Mouse (Mus musculus) limb, embryonic 11.5 days (tissue): ENCODE data around the gene Ric1. TPM values are rescaled to one million over a fixed set of nuclear protein-coding genes. Genes with fewer than 3 reads are reported as not detected.

Source experiments
- ATAC-seq: fragments of 200-750 bp; cut with Nextera tagmentation; 2 replicates; pipeline ENCODE4 v1.8.0; 2017; ENCODE audit warnings: low read depth; ENCODE audit not compliant: insufficient number of reproducible peaks, low FRiP score, low TSS enrichment
- DNase-seq: peaks from one replicate; pipeline ENCODE4 v3.0.0-alpha.2; 2015; ENCODE audit warnings: low spot score
- H3K27ac ChIP-seq: fragments of 300-500 bp; sonication (generic); replicated peaks from 2 replicates; pipeline ENCODE4 v1.5.1; 2014; ENCODE audit warnings: low read depth, mild to moderate bottlenecking, low read length
- H3K27me3 ChIP-seq: fragments of 300-500 bp; sonication (generic); 2 replicates; pipeline ENCODE4 v1.6.1; 2014; ENCODE audit warnings: mild to moderate bottlenecking, low read length, mixed read lengths; ENCODE audit not compliant: control insufficient read depth, insufficient read depth
- H3K36me3 ChIP-seq: fragments of 300-500 bp; sonication (generic); 2 replicates; pipeline ENCODE4 v1.6.1; 2014; ENCODE audit warnings: mild to moderate bottlenecking, low read length, moderate library complexity, mixed read lengths; ENCODE audit not compliant: control insufficient read depth, insufficient read depth
- H3K4me1 ChIP-seq: fragments of 300-500 bp; sonication (generic); 2 replicates; pipeline ENCODE4 v1.6.1; 2014; ENCODE audit warnings: low read length, mixed read lengths; ENCODE audit not compliant: control insufficient read depth, insufficient read depth
- H3K4me2 ChIP-seq: fragments of 300-500 bp; sonication (generic); 2 replicates; pipeline ENCODE4 v1.6.1; 2014; ENCODE audit warnings: low read depth, mild to moderate bottlenecking, moderate library complexity; ENCODE audit not compliant: severe bottlenecking
- H3K4me3 ChIP-seq: fragments of 300-500 bp; sonication (generic); 2 replicates; pipeline ENCODE4 v1.5.1; 2014; ENCODE audit warnings: low read depth, low read length
- H3K9ac ChIP-seq: fragments of 300-500 bp; sonication (generic); 2 replicates; pipeline ENCODE4 v1.6.1; 2014; ENCODE audit warnings: mild to moderate bottlenecking, low read length
- H3K9me3 ChIP-seq: fragments of 300-500 bp; sonication (generic); 2 replicates; pipeline ENCODE4 v1.6.1; 2016; ENCODE audit warnings: low read length; ENCODE audit not compliant: control insufficient read depth
- WGBS: fragments of 180-500 bp; shearing (Covaris S2); extraction: QIAGEN DNeasy Blood & Tissue Kit; methylation state at CpG from one replicate; pipeline ENCODE4 v1.1.7; 2014; 5-methylcytosine and 5-hydroxymethylcytosine counted together
- polyA plus RNA-seq: library from polyadenylated mRNA; unstranded; fragments of >200 nt; fragmentation: Nextera tagmentation; extraction: Ambion mirVana; gene quantifications from 2 replicates; pipeline ENCODE4 v1.2.1, GENCODE M21; 2014

Gene Ric1
- polyA plus RNA-seq, 1 experiment from 2014 or later: 21.9 TPM

DNA sequence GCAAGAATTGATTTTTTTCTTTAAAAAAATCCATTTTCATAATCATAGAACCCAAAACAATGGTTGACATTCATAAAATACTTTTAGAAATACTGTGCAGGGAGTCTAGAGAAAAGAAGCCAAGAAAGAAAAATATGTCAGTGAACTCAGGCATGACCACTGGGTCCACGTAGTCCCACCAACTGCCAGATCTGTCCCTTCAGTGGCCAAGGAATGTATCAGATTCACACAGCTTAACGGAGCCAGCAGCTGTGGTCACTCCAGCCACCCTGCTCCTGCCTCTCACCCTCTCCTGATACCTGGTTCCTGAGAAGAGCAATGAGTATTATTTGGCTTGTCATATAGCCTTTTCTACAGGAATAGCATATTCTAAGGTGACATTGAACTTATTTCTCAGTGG is 38.7 kb upstream of the Ric1 start:
- 87% methylated on average over 2 of the region's 2 CpGs for WGBS
- DNase-seq: no peak
- Histone ChIP-seq H3K9ac (no peak overlapping the region), H3K4me1 (no peaks in the 10 kb centered on the region), H3K36me3 (no peaks in the 10 kb centered on the region), H3K9me3 (no peaks in the 10 kb centered on the region), H3K27me3 (no peaks in the 10 kb centered on the region), H3K27ac (no peak overlapping the region), H3K4me2 (no peak overlapping the region), H3K4me3 (no peak overlapping the region)
- ATAC-seq: no peak

GRCm38 (mm10) chr19:29484537-29484936 is 37.5 kb upstream of the Ric1 start:
- no peaks in the 10 kb centered on the region for H3K36me3 ChIP-seq
- no peak overlapping the region for H3K9ac ChIP-seq
- no peak overlapping the region for H3K4me2 ChIP-seq
- H3K9me3 ChIP-seq: no peaks in the 10 kb centered on the region
- DNase-seq (no peak), ATAC-seq (no peak)
- H3K4me3 ChIP-seq: no peak overlapping the region
- H3K27me3 ChIP-seq: no peaks in the 10 kb centered on the region
- H3K27ac ChIP-seq: no peak overlapping the region
- WGBS: 79% methylated on average over 2 of the region's 2 CpGs
- H3K4me1 ChIP-seq: no peaks in the 10 kb centered on the region

DNA sequence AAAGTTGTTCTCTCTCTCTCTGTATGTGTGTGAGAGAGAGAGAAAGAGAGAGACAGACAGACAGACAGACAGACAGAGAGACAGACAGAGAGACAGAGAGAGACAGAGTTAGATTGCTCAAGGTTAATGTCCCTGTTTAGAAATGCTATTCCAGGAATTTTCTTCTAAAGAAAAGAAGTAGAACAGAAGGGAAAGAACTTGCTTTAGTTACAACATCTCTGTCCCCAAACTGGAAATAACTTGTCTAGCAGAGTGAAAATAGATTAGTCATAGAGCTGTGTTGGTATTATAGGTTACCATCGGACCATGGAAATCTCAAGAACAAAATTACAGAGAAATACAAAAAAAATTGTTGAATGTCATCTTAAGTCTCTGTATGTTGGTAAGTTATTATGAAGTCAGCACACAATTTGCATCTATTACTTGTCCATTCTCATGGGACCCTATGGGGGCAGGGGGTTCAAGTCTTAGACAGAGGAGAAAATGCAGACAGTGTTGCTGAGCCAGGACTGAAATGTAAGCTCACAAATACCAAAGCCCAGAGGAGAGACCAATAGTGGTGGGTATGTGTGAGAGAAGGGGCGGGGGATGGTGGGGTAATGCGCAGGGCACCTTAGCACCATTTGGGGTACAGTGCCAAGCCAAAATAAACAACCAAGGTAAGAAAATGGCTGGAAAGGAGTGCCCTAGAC is 36.7 kb upstream of the Ric1 start:
- Histone ChIP-seq H3K27ac (no peak overlapping the region), H3K9me3 (no peaks in the 10 kb centered on the region), H3K4me2 (no peak overlapping the region), H3K4me3 (no peak overlapping the region), H3K4me1 (no peaks in the 10 kb centered on the region), H3K36me3 (no peaks in the 10 kb centered on the region), H3K27me3 (no peaks in the 10 kb centered on the region), H3K9ac (no peak overlapping the region)
- 86% methylated on average over 3 of the region's 3 CpGs for WGBS
- DNase-seq (no peak), ATAC-seq (no peak)

DNA sequence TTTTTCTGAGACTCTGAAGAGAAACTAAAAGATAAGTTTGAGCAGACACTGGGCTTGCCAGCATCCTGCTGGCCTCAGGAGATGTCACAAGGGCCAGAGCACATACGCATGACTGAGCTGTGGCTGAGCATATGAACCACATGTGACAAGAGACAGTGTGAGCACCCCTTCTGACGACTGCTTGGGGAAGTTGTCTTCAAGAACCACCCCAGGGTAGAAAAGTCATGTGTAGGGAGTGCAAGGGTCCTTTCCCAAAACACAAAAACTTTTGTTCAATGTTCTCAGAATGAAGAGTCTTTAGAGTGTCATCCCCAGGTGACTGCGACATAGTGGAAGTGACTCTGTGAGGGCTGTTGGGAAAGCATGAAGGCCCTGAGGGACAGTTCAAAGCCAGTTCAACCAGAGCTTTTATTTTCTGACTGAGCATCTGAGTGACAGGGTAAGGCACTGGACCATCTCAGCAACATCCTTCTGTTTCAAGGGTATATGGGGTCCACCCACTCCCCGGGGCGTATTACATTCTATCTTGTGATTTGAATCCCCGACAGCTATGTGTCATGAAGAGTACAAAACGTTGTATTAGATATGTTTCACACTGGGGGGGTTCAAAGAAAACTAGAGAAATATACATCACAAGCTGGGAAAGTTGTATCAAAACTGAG is 35.4 kb upstream of the Ric1 start:
- H3K4me2 ChIP-seq: no peak overlapping the region
- WGBS: 87% methylated on average over 7 of the region's 7 CpGs
- no peak overlapping the region for H3K27ac ChIP-seq
- no peaks in the 10 kb centered on the region for H3K27me3 ChIP-seq
- H3K9ac ChIP-seq: no peak overlapping the region
- H3K36me3 ChIP-seq: no peaks in the 10 kb centered on the region
- no peak for DNase-seq
- no peaks in the 10 kb centered on the region for H3K9me3 ChIP-seq
- ATAC-seq: no peak
- H3K4me3 ChIP-seq: no peak overlapping the region
- no peaks in the 10 kb centered on the region for H3K4me1 ChIP-seq

- H3K4me3 ChIP-seq: no peak overlapping the region
- H3K9ac ChIP-seq: no peak overlapping the region
- 92% methylated on average over 14 of the region's 14 CpGs for WGBS
- no peak for ATAC-seq
- H3K27me3 ChIP-seq: no peaks in the 10 kb centered on the region
- H3K4me1 ChIP-seq: no peaks in the 10 kb centered on the region
- DNase-seq: no peak
- H3K36me3 ChIP-seq: no peaks in the 10 kb centered on the region
- H3K27ac ChIP-seq: no peak overlapping the region
- no peak overlapping the region for H3K4me2 ChIP-seq
- no peaks in the 10 kb centered on the region for H3K9me3 ChIP-seq
Measured at GRCm38 (mm10) chr19:29487326-29488072, 34.6 kb upstream of the Ric1 start.

GRCm38 (mm10) chr19:29488073-29488390 is 34.0 kb upstream of the Ric1 start:
- WGBS: 51% methylated on average over 6 of the region's 6 CpGs

GRCm38 (mm10) chr19:29488420-29488819 is 33.7 kb upstream of the Ric1 start:
- Histone ChIP-seq H3K27me3 (no peaks in the 10 kb centered on the region), H3K9me3 (no peaks in the 10 kb centered on the region), H3K4me1 (no peaks in the 10 kb centered on the region), H3K4me2 (no peak overlapping the region), H3K36me3 (no peaks in the 10 kb centered on the region), H3K27ac (no peak overlapping the region), H3K9ac (no peak overlapping the region), H3K4me3 (no peak overlapping the region)
- DNase-seq (no peak), ATAC-seq (no peak)
- WGBS: 64% methylated on average over 10 of the region's 10 CpGs

More at GRCm38 (mm10) chr19:29488073-29488390, 34.0 kb upstream of the Ric1 start:
- Histone ChIP-seq H3K27me3 (no peaks in the 10 kb centered on the region), H3K9me3 (no peaks in the 10 kb centered on the region), H3K4me1 (no peaks in the 10 kb centered on the region), H3K27ac (no peak overlapping the region), H3K36me3 (no peaks in the 10 kb centered on the region), H3K4me3 (no peak overlapping the region), H3K4me2 (no peak overlapping the region), H3K9ac (no peak overlapping the region)
- DNase-seq (no peak), ATAC-seq (no peak)

- no peaks in the 10 kb centered on the region for H3K9me3 ChIP-seq
- H3K36me3 ChIP-seq: no peaks in the 10 kb centered on the region
- no peak overlapping the region for H3K4me3 ChIP-seq
- H3K4me2 ChIP-seq: no peak overlapping the region
- no peak overlapping the region for H3K9ac ChIP-seq
- H3K27me3 ChIP-seq: no peaks in the 10 kb centered on the region
- DNase-seq: no peak
- WGBS: 66% methylated on average over 3 of the region's 3 CpGs
- H3K4me1 ChIP-seq: no peaks in the 10 kb centered on the region
- no peak overlapping the region for H3K27ac ChIP-seq
- no peak for ATAC-seq
Measured at GRCm38 (mm10) chr19:29489785-29490284, 32.2 kb upstream of the Ric1 start.
